Mouse (Mus musculus) right cerebral cortex, postnatal 14 days (tissue): ENCODE data around the gene Olfr998.
"Not testable (repeated sequence)": the region's sequence is repeated elsewhere in the genome, so short reads cannot be mapped to it uniquely, and the experiment has no call there.

ENCODE experiments used
- DNase-seq: peaks from one replicate; pipeline ENCODE4 v3.0.0; 2022

Gene Olfr998

DNA sequence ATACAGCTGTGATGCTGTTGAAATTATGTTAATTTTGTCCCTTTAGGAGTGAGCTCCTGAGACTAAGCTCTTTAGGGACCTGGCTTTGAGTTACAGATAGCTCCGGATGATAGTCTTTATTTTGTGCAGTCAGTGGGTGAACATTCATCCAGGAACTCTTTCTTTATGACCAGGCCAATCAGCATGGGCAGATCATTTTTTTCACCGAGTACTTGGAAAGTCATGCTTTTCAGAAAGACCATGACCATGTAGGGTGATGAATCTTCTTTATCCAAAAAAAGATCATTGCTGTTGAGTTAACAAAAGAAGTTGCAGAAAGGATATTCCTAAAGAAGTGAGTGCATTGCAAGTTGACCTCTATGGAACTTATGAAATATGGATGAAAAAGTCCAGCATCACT lies at the start of gene Olfr998:
Gene Olfr998, plus strand, starts transcription at position 301 of the 400 bp plus-strand sequence.
- not testable (repeated sequence) for DNase-seq

DNA sequence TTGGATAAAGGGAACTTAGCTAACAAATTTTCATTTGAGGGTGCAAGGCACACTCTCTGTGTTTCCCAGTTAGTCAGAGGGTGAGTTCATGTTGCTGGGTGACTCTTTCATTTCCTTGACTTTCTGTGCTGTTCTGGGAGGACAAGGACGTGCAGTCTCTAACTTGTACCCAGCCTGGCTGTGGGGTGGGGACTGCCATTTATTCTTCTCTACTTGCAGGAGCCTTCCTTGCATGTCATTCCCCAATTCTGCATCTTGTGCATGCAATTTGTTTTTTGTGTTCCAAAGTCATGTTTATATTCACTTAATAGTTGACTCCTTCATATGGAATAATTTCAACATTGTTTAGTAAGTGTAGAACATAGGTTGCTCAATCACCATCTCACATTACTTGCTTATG lies 33.9 kb upstream of the Olfr998 start:
- DNase-seq, result no peak

DNA sequence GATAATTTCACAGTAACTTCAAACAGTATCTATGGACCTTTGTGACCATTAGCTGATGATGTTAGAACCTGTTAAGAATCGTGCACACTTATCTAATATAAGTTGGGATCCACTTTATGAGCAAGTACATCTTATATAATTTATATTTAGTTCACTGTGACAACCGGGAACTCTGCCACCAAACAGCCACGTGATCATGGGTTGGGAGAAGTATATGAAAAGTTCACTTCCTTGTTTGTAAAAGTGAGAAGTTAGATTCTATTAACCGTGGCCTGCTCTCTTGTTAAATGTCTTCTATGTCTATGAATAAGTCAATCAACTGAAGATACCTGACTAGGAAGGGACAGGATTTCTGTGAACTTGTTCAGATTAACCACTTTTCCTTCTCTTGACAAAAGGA lies 28.5 kb upstream of the Olfr998 start:
- peak; percentile 12 for DNase-seq

DNA sequence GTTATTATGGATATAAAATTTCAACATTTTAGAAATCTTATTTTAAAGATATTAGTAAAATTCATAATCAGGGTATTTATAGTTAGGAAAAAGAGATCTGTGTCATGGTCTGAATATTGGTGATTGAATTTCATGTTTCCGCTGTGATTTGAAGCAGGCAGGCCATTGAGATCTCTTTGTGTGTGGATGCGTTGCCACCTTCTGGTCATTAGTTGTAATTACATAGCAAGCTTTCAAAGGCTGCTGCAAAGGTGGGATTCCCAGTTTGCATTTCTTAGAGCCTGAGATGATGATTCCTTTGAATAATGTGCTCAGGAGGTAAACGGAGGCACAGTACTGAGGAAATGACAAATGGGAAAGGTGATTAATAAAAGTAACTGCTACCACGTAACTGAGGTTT lies 27.6 kb upstream of the Olfr998 start:
- DNase-seq, result peak; percentile 10

DNA sequence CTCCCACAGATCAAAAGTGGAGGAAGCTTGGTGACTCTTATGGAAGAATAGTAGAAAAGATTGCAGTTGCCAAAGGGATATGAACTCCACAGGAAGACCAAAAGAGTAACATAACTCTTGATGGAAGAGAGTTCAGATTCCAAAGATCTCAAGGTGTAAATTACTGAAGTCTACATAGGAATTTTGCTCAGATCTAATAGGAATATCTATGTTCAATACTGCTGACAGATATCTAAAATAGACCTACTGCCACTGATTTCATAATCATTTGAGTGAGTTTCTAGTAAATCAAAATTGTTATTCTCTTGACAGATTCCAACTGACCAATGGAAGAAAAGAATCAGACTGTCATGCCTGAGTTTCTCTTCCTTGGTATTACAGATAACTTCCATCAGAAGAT lies 9.8 kb upstream of the Olfr998 start, which contains the start of gene Olfr996:
Gene Olfr996, plus strand, starts transcription at position 301 of the 400 bp plus-strand sequence.
- DNase-seq, result no peak

DNA sequence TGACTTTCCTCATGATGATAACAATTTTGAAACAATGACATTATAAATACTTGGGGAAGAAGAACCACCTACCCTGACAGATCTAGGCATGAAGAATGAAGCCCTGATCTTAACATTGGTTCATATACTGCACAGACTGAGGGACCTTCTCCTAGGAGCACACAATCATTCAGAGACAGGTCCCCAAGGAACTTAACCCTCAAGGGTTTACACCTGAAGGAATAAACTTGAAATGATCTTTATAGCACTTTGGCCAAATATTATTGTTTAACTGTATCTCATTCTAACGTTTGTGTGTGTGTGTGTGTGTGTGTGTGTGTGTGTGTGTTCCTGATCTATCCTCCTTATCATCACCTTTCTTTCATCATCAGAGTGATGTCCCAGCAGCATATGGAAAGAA lies 23.1 kb downstream of the Olfr998 start, which contains the start of gene Olfr1000:
Gene Olfr1000, minus strand, starts transcription at position 101 of the 400 bp plus-strand sequence.
- no peak for DNase-seq
